Mouse (Mus musculus) neural tube, embryonic 14.5 days (tissue): ENCODE measurements around the gene Fat3. TPM values are rescaled to one million over a fixed set of nuclear protein-coding genes. Genes with fewer than 3 reads are reported as not detected.
A peak's percentile ranks its signal among the peaks of the same experiment; 100 is the strongest.

Source experiments
- ATAC-seq: fragments of 200-750 bp; cut with Nextera tagmentation; 2 replicates; pipeline ENCODE4 v1.8.0; 2017; ENCODE audit warnings: low read depth, mild to moderate bottlenecking, moderate TSS enrichment, moderate library complexity
- H3K27ac ChIP-seq: fragments of 300-500 bp; sonication (generic); 2 replicates; pipeline ENCODE4 v1.5.1; 2014; ENCODE audit warnings: low read depth, mild to moderate bottlenecking, control low read depth, low read length, moderate library complexity, mixed read lengths
- H3K27me3 ChIP-seq: fragments of 300-500 bp; sonication (generic); 2 replicates; pipeline ENCODE4 v1.6.1; 2014; ENCODE audit warnings: low read length; ENCODE audit not compliant: control insufficient read depth, insufficient read depth
- H3K36me3 ChIP-seq: fragments of 300-500 bp; sonication (generic); 2 replicates; pipeline ENCODE4 v1.6.1; 2014; ENCODE audit warnings: low read length, mixed read lengths; ENCODE audit not compliant: control insufficient read depth, insufficient read depth
- H3K4me1 ChIP-seq: fragments of 300-500 bp; sonication (generic); 2 replicates; pipeline ENCODE4 v1.6.1; 2014; ENCODE audit warnings: low read length; ENCODE audit not compliant: control insufficient read depth, insufficient read depth
- H3K4me2 ChIP-seq: fragments of 300-500 bp; sonication (generic); 2 replicates; pipeline ENCODE4 v1.6.1; 2014; ENCODE audit warnings: mild to moderate bottlenecking, low read depth, low read length, control low read depth
- H3K4me3 ChIP-seq: fragments of 300-500 bp; sonication (generic); 2 replicates; pipeline ENCODE4 v1.5.1; 2014; ENCODE audit warnings: low read depth, low read length, control low read depth, mixed read lengths
- H3K9ac ChIP-seq: fragments of 300-500 bp; sonication (generic); replicated peaks from 2 replicates; pipeline ENCODE4 v1.6.1; 2014; ENCODE audit warnings: low read depth, mild to moderate bottlenecking, control low read depth, low read length, mixed read lengths
- H3K9me3 ChIP-seq: fragments of 300-500 bp; sonication (generic); 2 replicates; pipeline ENCODE4 v1.6.1; 2016; ENCODE audit warnings: low read length; ENCODE audit not compliant: control insufficient read depth
- WGBS: fragments of 180-500 bp; shearing (Covaris S2); extraction: QIAGEN DNeasy Blood & Tissue Kit; methylation state at CpG from one replicate; pipeline ENCODE4 v1.1.7; 2014; 5-methylcytosine and 5-hydroxymethylcytosine counted together
- polyA plus RNA-seq: library from polyadenylated mRNA; unstranded; fragments of >200 nt; fragmentation: Nextera tagmentation; extraction: Ambion mirVana; gene quantifications from 2 replicates; pipeline ENCODE4 v1.2.1, GENCODE M21; 2014

The Fat3 gene
- polyA plus RNA-seq, 1 experiment from 2014 or later: 21.4 TPM

GRCm38 (mm10) chr9:16214731-16215681 is 286.1 kb downstream of the Fat3 start:
- peak; percentile 80; the same call in 1 of the 2 replicates for ATAC-seq
- Histone ChIP-seq H3K4me1 (peaks cover 13% of the 10 kb centered on the region), H3K4me3 (no peak overlapping the region), H3K36me3 (no peaks in the 10 kb centered on the region), H3K9ac (no peak overlapping the region), H3K27me3 (no peaks in the 10 kb centered on the region), H3K27ac (peak overlapping the region; percentile 49; the same call in 1 of the 2 replicates), H3K4me2 (no peak overlapping the region), H3K9me3 (no peaks in the 10 kb centered on the region)
- WGBS: 47% methylated on average over 7 of the region's 7 CpGs

GRCm38 (mm10) chr9:16213324-16213723 is 287.8 kb downstream of the Fat3 start:
- 60% methylated on average over 1 of the region's 1 CpGs for WGBS
- Histone ChIP-seq H3K9me3 (no peaks in the 10 kb centered on the region), H3K9ac (no peak overlapping the region), H3K27ac (no peak overlapping the region), H3K4me1 (peaks cover 13% of the 10 kb centered on the region), H3K4me3 (no peak overlapping the region), H3K4me2 (no peak overlapping the region), H3K27me3 (no peaks in the 10 kb centered on the region), H3K36me3 (no peaks in the 10 kb centered on the region)
- no peak for ATAC-seq

- WGBS: 51% methylated on average over 3 of the region's 3 CpGs
- Histone ChIP-seq H3K27ac (peak overlapping the region; percentile 35; the same call in 1 of the 2 replicates), H3K36me3 (no peaks in the 10 kb centered on the region), H3K9ac (no peak overlapping the region), H3K4me1 (peaks cover 13% of the 10 kb centered on the region), H3K9me3 (no peaks in the 10 kb centered on the region), H3K4me2 (no peak overlapping the region), H3K27me3 (no peaks in the 10 kb centered on the region), H3K4me3 (no peak overlapping the region)
- ATAC-seq: no peak; the same call in 1 of the 2 replicates
Measured at GRCm38 (mm10) chr9:16212628-16213027, 288.5 kb downstream of the Fat3 start.

GRCm38 (mm10) chr9:16212163-16212562 is 288.9 kb downstream of the Fat3 start:
- ATAC-seq: peak; percentile 63
- H3K9ac ChIP-seq: no peak overlapping the region
- no peak overlapping the region for H3K4me3 ChIP-seq
- peak overlapping the region; percentile 35; the same call in 1 of the 2 replicates for H3K27ac ChIP-seq
- H3K4me1 ChIP-seq: peaks cover 13% of the 10 kb centered on the region
- WGBS: 44% methylated on average over 4 of the region's 4 CpGs
- no peaks in the 10 kb centered on the region for H3K27me3 ChIP-seq
- no peaks in the 10 kb centered on the region for H3K36me3 ChIP-seq
- no peak overlapping the region for H3K4me2 ChIP-seq
- H3K9me3 ChIP-seq: no peaks in the 10 kb centered on the region

- Histone ChIP-seq H3K4me2 (no peak overlapping the region), H3K9ac (no peak overlapping the region), H3K9me3 (no peaks in the 10 kb centered on the region), H3K36me3 (no peaks in the 10 kb centered on the region), H3K27me3 (no peaks in the 10 kb centered on the region), H3K27ac (no peak overlapping the region), H3K4me3 (no peak overlapping the region), H3K4me1 (peaks cover 13% of the 10 kb centered on the region)
- ATAC-seq: no peak
- WGBS: 71% methylated on average over 3 of the region's 3 CpGs
Measured at GRCm38 (mm10) chr9:16211468-16211867, 289.6 kb downstream of the Fat3 start.

GRCm38 (mm10) chr9:16202296-16202695 is 298.8 kb downstream of the Fat3 start:
- 67% methylated on average over 6 of the region's 6 CpGs for WGBS
- Histone ChIP-seq H3K9ac (no peak overlapping the region), H3K36me3 (no peaks in the 10 kb centered on the region), H3K4me1 (no peaks in the 10 kb centered on the region), H3K27me3 (no peaks in the 10 kb centered on the region), H3K9me3 (no peaks in the 10 kb centered on the region), H3K4me3 (no peak overlapping the region), H3K27ac (no peak overlapping the region), H3K4me2 (no peak overlapping the region)
- no peak for ATAC-seq

GRCm38 (mm10) chr9:16200948-16201347 is 300.1 kb downstream of the Fat3 start:
- Histone ChIP-seq H3K36me3 (no peaks in the 10 kb centered on the region), H3K4me1 (no peaks in the 10 kb centered on the region), H3K27ac (no peak overlapping the region), H3K9ac (no peak overlapping the region), H3K4me2 (no peak overlapping the region), H3K27me3 (no peaks in the 10 kb centered on the region), H3K9me3 (no peaks in the 10 kb centered on the region), H3K4me3 (no peak overlapping the region)
- no peak for ATAC-seq
- 61% methylated on average over 1 of the region's 1 CpGs for WGBS

GRCm38 (mm10) chr9:16186461-16186860 is 314.6 kb downstream of the Fat3 start:
- H3K4me2 ChIP-seq: no peak overlapping the region
- H3K27ac ChIP-seq: no peak overlapping the region
- ATAC-seq: no peak
- H3K36me3 ChIP-seq: no peaks in the 10 kb centered on the region
- WGBS: 22% methylated on average over 1 of the region's 1 CpGs
- no peaks in the 10 kb centered on the region for H3K27me3 ChIP-seq
- no peak overlapping the region for H3K9ac ChIP-seq
- no peaks in the 10 kb centered on the region for H3K9me3 ChIP-seq
- no peak overlapping the region for H3K4me3 ChIP-seq
- no peaks in the 10 kb centered on the region; the same call in 1 of the 2 replicates for H3K4me1 ChIP-seq

GRCm38 (mm10) chr9:16169238-16169637 is 331.8 kb downstream of the Fat3 start:
- Histone ChIP-seq H3K4me2 (no peak overlapping the region), H3K9ac (no peak overlapping the region), H3K36me3 (no peaks in the 10 kb centered on the region), H3K4me1 (no peaks in the 10 kb centered on the region), H3K4me3 (no peak overlapping the region), H3K9me3 (no peaks in the 10 kb centered on the region), H3K27ac (no peak overlapping the region), H3K27me3 (no peaks in the 10 kb centered on the region)
- ATAC-seq: no peak
- WGBS: 91% methylated on average over 4 of the region's 4 CpGs
